Mouse (Mus musculus) kidney, adult 18-20 months (tissue): Measurements from ENCODE around the gene Mettl13.

Source experiments
- DNase-seq: peaks from one replicate; pipeline ENCODE4 v3.0.0; 2021

Mettl13 gene

GRCm38 (mm10) chr1:162531584-162531983 lies 16.8 kb downstream of the Mettl13 start:
- DNase-seq, result no peak

DNA sequence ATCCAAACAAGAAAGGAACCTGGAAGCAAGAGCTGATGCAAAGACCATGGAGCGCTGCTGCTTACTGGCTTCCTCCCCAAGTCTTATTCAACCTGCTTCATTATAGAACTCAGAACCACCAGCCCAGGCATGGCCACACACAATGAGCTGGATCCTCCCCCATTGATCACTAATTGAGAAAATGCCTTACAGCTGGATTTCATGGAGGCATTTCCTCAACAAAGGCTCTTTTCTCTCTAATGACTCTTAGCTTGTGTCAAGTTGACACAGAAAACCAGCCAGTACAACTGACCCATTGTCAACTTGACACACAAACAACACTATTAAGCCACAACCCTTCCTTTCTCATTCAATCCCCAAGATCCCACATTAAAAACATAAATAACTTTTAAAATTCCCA lies 17.7 kb downstream of the Mettl13 start:
- DNase-seq, result no peak

DNA sequence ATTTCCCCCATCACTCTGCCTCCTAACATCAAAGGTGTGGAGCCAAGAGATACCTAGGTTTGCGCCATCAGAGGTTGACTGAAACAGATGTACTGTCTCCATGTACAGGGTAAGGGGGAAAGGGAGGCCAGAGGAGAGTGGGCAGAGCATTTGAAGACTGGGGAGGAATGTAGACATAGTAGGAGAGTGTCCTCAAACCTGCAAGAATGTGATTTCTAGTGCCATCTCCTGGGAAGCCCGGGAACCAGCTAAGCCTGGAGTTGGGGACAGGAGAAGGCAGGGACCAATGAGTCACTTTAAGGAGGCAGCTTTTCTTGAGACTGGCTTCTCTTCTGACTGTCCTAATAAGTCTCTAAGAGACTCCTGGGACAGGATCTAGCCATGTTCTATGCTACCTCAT lies 18.7 kb downstream of the Mettl13 start:
- peak; percentile 17 for DNase-seq

DNA sequence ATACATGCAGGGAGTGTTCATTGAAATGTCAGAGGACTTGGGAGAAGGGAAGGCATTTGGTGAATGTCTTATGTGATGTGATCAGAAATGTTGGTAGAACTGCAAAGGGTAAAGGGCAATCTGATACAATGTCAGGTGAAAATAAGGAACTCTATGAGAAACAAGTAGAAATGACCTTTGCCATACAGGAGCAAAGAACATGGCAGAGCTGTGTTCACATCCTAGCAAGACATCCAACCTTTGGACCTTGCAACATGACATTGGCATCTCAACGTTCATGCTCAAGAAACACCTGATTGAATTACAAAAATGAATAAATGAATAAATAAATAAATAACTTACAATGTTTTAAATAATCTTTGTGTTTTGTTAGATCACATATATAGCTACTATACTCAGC lies 33.2 kb downstream of the Mettl13 start:
- DNase-seq, result no peak

DNA sequence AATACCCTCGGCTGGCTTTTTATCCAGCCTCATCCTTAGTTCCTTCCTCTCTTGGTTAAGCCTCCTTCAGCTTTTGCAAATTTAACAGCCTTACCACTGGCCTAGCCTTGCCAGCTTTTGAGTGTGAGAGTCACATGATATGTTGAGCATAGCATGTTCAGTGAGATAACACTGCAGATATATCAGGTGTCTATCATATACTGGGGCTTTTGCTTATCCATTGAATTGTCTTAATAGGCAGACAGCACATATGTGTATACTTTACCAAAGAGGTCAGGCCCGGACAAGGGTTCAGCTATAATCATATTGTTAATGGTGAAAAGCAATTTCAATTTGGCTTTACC lies 38.4 kb downstream of the Mettl13 start:
- DNase-seq, result no peak

DNA sequence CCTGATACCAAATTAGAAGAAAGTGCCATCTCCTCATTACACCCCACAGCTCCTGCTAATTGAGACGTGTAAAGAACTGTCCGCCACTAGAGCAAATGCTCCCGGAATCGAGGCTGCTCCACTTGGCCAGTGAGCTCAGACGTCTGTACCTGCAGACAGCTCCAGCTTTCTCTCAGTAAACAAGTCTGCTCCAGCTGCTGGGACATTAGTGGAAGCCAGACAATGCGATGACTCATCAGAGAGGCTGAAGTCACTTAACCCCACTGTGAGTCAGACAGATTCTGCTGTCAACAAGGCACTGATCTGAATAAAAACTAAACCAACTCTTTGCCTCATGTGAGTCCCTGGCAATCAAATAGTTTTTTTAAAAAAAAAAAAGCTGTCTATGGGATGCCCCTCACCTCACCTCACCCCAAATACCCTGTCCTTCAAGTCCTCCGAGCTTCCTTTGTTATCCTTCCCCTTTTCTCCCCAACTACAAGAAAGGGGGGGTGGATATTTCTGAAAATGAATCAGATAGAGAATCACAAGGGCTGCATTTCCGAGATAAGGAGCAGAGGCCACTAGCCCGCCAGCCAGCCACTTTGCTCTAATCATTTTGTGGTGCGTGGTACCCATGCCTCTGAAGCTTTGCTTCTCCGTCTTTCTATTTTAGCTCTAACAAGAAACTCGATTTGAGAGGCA lies 38.9 kb downstream of the Mettl13 start:
- no peak for DNase-seq

GRCm38 (mm10) chr1:162508211-162509005 lies 39.9 kb downstream of the Mettl13 start:
- no peak for DNase-seq

- no peak for DNase-seq
These were observed 41.8 kb downstream of the Mettl13 start for GRCm38 (mm10) chr1:162506516-162506915.

DNA sequence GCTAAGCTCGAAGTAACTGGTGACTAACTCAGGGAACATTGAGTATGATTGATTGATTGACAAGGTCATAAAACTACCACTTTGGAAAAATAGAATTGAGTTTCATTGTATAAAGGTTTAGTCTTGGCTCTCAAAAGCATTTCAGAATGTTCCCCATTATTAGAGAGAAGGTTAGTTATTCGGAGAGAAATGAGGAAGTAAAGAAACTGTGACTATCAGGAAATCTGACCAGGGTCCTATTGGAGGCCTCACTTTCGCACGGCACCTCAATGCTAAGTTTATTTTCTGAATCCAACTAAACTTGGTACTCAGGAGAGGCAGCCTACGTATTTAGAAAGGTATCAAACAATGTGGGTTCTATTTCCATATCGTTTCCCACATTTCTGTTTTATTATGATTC lies 42.7 kb downstream of the Mettl13 start:
- DNase-seq, result no peak
